Comparison of ENCODE assay signal across 9 mouse cellular contexts in genomic region chr1:192061666-192062306, GRCm38 (mm10). TPM values are rescaled to one million over a fixed set of nuclear protein-coding genes. Genes with fewer than 3 reads are reported as not detected.
DNase-seq lines count a peak whose midpoint lies in the region; ATAC-seq and TF ChIP-seq lines count a peak whose summit lies in the region.
"Had no signal": no experiment of that assay in that cellular context is flagged by ENCODE, and none has a peak within 500 bp of the region (broad histone marks: within the 10 kb centered on the region; RNA-seq: fewer than 3 reads in every experiment).

No protein-coding gene starts in this region.

- peak overlapping the region; percentile 54 for H3K27ac ChIP-seq in layer of hippocampus, adult 2 months
- peak overlapping the region; percentile 62 for H3K27ac ChIP-seq in heart, embryonic 11.5 days (ENCODE audit: low read depth, low read length)
- peak overlapping the region; percentile 78 for H3K27ac ChIP-seq in left cerebral cortex, adult 2 months
- H3K27ac ChIP-seq in neural tube, embryonic 15.5 days (replicated peaks), result no peak overlapping the region
- H3K27ac ChIP-seq: hindbrain, embryonic 15.5 days had no signal

- 25% methylated on average over 4 of the region's 4 CpGs for WGBS in heart, embryonic 11.5 days (ENCODE audit: insufficient replicate concordance)
- WGBS in neural tube, embryonic 15.5 days, result 77% methylated on average over 4 of the region's 4 CpGs

- no peak overlapping the region for H3K4me2 ChIP-seq in heart, embryonic 11.5 days
- no peak overlapping the region for H3K4me2 ChIP-seq in neural tube, embryonic 15.5 days
- H3K4me2 ChIP-seq: hindbrain, embryonic 15.5 days had no signal

- H3K4me3 ChIP-seq in layer of hippocampus, adult 2 months, result no peak overlapping the region
- H3K4me3 ChIP-seq in heart, embryonic 11.5 days (ENCODE audit: low read depth, low read length), result no peak overlapping the region
- no peak overlapping the region for H3K4me3 ChIP-seq in left cerebral cortex, adult 2 months
- H3K4me3 ChIP-seq in neural tube, embryonic 15.5 days (replicated peaks), result no peak overlapping the region
- H3K4me3 ChIP-seq: hindbrain, embryonic 15.5 days had no signal

- H3K27me3 ChIP-seq in heart, embryonic 11.5 days (ENCODE audit: control insufficient read depth, insufficient read depth, low read length), result no peaks in the 10 kb centered on the region
- no peaks in the 10 kb centered on the region for H3K27me3 ChIP-seq in neural tube, embryonic 15.5 days (replicated peaks)
- H3K27me3 ChIP-seq: hindbrain, embryonic 15.5 days had no signal

- ATAC-seq in heart, embryonic 11.5 days (replicated peaks; ENCODE audit: insufficient number of reproducible peaks, low FRiP score, low TSS enrichment), result peak; percentile 76
- no peak for ATAC-seq in neural tube, embryonic 15.5 days (ENCODE audit: low FRiP score)

- no peak for TF ChIP-seq CTCF in layer of hippocampus, adult 2 months (conservative IDR thresholded peaks at IDR 0.05)
- TF ChIP-seq CTCF in left cerebral cortex, adult 2 months (IDR thresholded peaks at IDR 0.05), result no peak

- peaks cover 16% of the 10 kb centered on the region for H3K4me1 ChIP-seq in heart, embryonic 11.5 days (ENCODE audit: control insufficient read depth, insufficient read depth, low read length)
- H3K4me1 ChIP-seq in neural tube, embryonic 15.5 days, result no peaks in the 10 kb centered on the region
- H3K4me1 ChIP-seq: hindbrain, embryonic 15.5 days had no signal

- DNase-seq in layer of hippocampus, adult 2 months (ENCODE audit: low spot score in 2 of 2), result peak; percentile 62 to 82
- DNase-seq in layer of hippocampus, postnatal 10 days (ENCODE audit: low spot score in 2 of 2), result no peak
- DNase-seq in adrenal gland, postnatal 25 days, result peak; percentile 56
- DNase-seq in left cerebral cortex, adult 2 months (ENCODE audit: extremely low spot score in 1 of 2, low spot score in 2 of 2), result peak; percentile 70 to 78
- DNase-seq in right cerebral cortex, postnatal 25 days, result peak; percentile 75
- DNase-seq in cerebellum, postnatal 36 days, result no peak

- no peaks in the 10 kb centered on the region for H3K9me3 ChIP-seq in heart, embryonic 11.5 days (replicated peaks; ENCODE audit: control insufficient read depth, low read length)
- H3K9me3 ChIP-seq in neural tube, embryonic 15.5 days (replicated peaks), result no peaks in the 10 kb centered on the region
- H3K9me3 ChIP-seq: hindbrain, embryonic 15.5 days had no signal

- peaks cover 11% of the 10 kb centered on the region for H3K36me3 ChIP-seq in heart, embryonic 11.5 days (ENCODE audit: control insufficient read depth, insufficient read depth, low read length)
- no peaks in the 10 kb centered on the region for H3K36me3 ChIP-seq in neural tube, embryonic 15.5 days
- H3K36me3 ChIP-seq: hindbrain, embryonic 15.5 days had no signal

- no peak overlapping the region for H3K9ac ChIP-seq in heart, embryonic 11.5 days (ENCODE audit: low read depth, low read length)
- H3K9ac ChIP-seq in neural tube, embryonic 15.5 days (replicated peaks), result no peak overlapping the region
- H3K9ac ChIP-seq: hindbrain, embryonic 15.5 days had no signal

- intact Hi-C loops in left cerebral cortex, adult 2 months (cut with DNase I), result no loop called here

RNA-seq across cellular contexts. Expression of gene Traf5, which starts 30.6 kb away (rescaled TPM):
- total RNA-seq in layer of hippocampus, adult 2 months (2021), result 1 to 10 TPM; 2.0 to 2.7 TPM
- 1 to 10 TPM; 3.1 to 3.3 TPM for total RNA-seq in layer of hippocampus, postnatal 10 days (2021)
- total RNA-seq in adrenal gland, postnatal 25 days (2021), result 6.1 and 6.6 TPM in 2 replicates
- polyA plus RNA-seq in heart, embryonic 11.5 days (2014; fragmentation: Nextera tagmentation; extraction: Ambion mirVana), result 10.1 and 11.2 TPM in 2 replicates
- total RNA-seq in left cerebral cortex, adult 2 months (2021), result 1 to 10 TPM; 4.5 to 7.6 TPM
- 1.7 and 5.8 TPM in 2 replicates for polyA plus RNA-seq in neural tube, embryonic 15.5 days (2015; fragmentation: Nextera tagmentation; extraction: Ambion mirVana)

Comparison
In these comparisons a context has a peak if more than half of its experiments do, and no peak if none do; other contexts are left out.
1. DNase-seq: peak in layer of hippocampus, adult 2 months (2 of 2), adrenal gland, postnatal 25 days (single experiment), left cerebral cortex, adult 2 months (2 of 2) and right cerebral cortex, postnatal 25 days (single experiment); none in layer of hippocampus, postnatal 10 days (0 of 2) and cerebellum, postnatal 36 days (0 of 2).